Mouse (Mus musculus): Measurements from ENCODE around the gene Vsig10l.
A peak's percentile ranks its signal among the peaks of the same experiment; 100 is the strongest.

DNA sequence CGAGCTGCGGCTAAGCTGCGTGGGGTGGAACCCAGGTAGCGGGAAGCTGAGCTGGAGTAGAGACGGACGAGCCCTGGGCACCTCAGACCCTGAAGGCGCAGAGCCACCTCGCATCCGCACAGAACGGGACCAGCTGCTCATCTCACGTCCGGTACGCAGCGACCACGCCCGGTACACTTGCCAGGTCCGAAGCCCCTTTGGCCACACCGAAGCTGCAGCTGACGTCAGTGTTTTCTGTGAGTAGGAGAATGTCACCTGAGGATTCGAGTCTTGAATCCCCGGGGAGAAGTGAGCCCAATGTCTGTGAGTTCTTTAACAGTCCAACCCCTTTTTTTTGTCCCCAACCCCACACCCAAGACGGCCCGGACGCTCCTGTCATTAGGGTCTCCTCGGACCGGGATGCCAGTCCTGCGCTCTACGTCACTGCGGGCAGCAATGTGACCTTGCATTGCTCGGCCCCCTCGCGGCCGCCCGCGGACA, 2.0 kb downstream of the Vsig10l start:
- TF ChIP-seq POLR2A (IDR thresholded peaks at IDR 0.05; ENCODE audit: borderline replicate concordance, extremely low read depth, insufficient read depth, insufficient read length, poor library complexity, severe bottlenecking) (no peak), CTCF (IDR thresholded peaks at IDR 0.05; ENCODE audit: borderline replicate concordance, extremely low read depth, insufficient read depth, insufficient read length) (peak; percentile 33; the same call in 1 of the 2 replicates)
